Comparison of ENCODE assay signal across 7 mouse cellular contexts in the genomic region with DNA sequence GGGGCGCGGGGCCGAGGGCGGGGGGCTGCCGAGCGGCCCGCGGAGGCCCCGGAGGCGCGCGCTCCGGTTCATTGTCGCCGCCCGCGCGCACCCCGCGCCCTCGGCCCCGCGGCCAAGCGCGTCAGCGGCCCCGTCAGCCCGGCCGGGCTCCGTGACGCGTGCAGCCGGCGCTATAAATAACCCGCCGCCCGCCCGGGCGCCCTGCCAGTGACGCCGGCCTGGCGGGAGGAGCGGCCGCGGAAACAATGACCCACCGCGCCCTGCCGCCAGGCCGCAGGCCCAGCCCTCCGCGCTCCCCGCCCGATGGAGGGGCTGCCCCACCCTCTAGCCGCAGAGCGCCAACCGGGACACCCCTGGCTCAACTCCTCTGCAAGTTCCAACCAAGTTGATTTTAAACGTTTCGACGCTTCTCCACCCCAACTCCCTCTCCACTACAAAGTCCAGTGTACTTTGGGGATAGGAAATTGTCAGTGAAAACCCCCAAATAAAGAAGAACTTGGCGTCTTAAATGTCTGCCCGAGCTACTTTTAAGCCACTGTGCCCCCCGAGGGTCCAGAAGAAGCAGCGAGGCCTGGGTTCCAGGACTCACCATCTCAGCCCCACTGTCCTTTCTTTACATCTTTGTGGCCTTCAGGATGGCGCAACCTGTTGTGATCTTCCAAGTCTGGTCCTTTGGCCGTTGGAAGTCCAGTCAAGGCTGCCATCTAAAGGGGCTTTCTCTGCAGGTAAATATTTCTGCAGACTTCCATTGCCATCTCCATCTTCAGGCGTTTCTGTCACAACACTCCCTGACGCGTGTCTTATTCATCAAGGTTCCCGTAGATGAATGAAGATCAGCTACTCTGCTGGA. TPM values are rescaled to one million over a fixed set of nuclear protein-coding genes. Genes with fewer than 3 reads are reported as not detected.
DNase-seq lines count a peak whose midpoint lies in the region; ATAC-seq lines count a peak whose summit lies in the region.

Nr4a2 (minus strand) TSS at position 13 of the 850 bp plus-strand sequence.

- intact Hi-C loops in left cerebral cortex, postnatal 10 days (cut with DNase I) = loop anchor here (10.0 kb wide), 1 partner anchor 111 kb away; the partner anchor contains the start of gene Gpd2

- peak; percentile 17 for DNase-seq in T-cell, adult 2 months (ENCODE audit: low spot score)
- DNase-seq in cerebellum, postnatal 10 days = peak; percentile 93 to 94
- DNase-seq in gastrocnemius, adult 18-20 months (ENCODE audit: low spot score) = peak; percentile 85
- DNase-seq in left cerebral cortex, postnatal 10 days (ENCODE audit: extremely low spot score in 1 of 2, low spot score in 2 of 2) = peak in 1 of 2 experiments; percentile 90
- peak; percentile 68 for DNase-seq in right cerebral cortex, postnatal 25 days

- H3K4me2 ChIP-seq in hindbrain, embryonic 15.5 days = peak within 1 kb of the TSS; percentile 100

- 7% methylated on average over 65 of the region's 69 CpGs for WGBS in hindbrain, embryonic 15.5 days

- no peaks in the 10 kb centered on the region for H3K36me3 ChIP-seq in hindbrain, embryonic 15.5 days
- no peaks in the 10 kb centered on the region for H3K36me3 ChIP-seq in megakaryocyte, embryonic 14.5 days (replicated peaks; ENCODE audit: low read length)

- H3K9me3 ChIP-seq in hindbrain, embryonic 15.5 days = no peaks in the 10 kb centered on the region
- H3K9me3 ChIP-seq in megakaryocyte, embryonic 14.5 days = no peaks in the 10 kb centered on the region

- peak within 1 kb of the TSS; percentile 54 for H3K27ac ChIP-seq in hindbrain, embryonic 15.5 days (replicated peaks)

- H3K9ac ChIP-seq in hindbrain, embryonic 15.5 days = peak within 1 kb of the TSS; percentile 71

- H3K4me1 ChIP-seq in hindbrain, embryonic 15.5 days (replicated peaks) = peaks cover 8% of the 10 kb centered on the region; the same call in 1 of the 2 replicates
- peaks cover 38% of the 10 kb centered on the region for H3K4me1 ChIP-seq in megakaryocyte, embryonic 14.5 days

- peaks cover 39% of the 10 kb centered on the region for H3K27me3 ChIP-seq in hindbrain, embryonic 15.5 days
- H3K27me3 ChIP-seq in megakaryocyte, embryonic 14.5 days (replicated peaks) = no peaks in the 10 kb centered on the region

- H3K4me3 ChIP-seq in hindbrain, embryonic 15.5 days = peak within 1 kb of the TSS; percentile 75
- peak within 1 kb of the TSS; percentile 96 for H3K4me3 ChIP-seq in megakaryocyte, embryonic 14.5 days (replicated peaks)

- ATAC-seq in hindbrain, embryonic 15.5 days (ENCODE audit: low FRiP score, low read depth) = peak; percentile 90

RNA-seq across cellular contexts. Expression of gene Nr4a2, which starts in this region (rescaled TPM):
- 1 to 10 TPM; 2.0 to 3.3 TPM for total RNA-seq in gastrocnemius, adult 18-20 months (2021)
- polyA plus RNA-seq in hindbrain, embryonic 15.5 days (2015; fragmentation: Nextera tagmentation; extraction: Ambion mirVana) = 16.6 and 24.7 TPM in 2 replicates
- 10 to 100 TPM; 52.8 to 75.5 TPM for total RNA-seq in left cerebral cortex, postnatal 10 days (2021)
- polyA plus RNA-seq in megakaryocyte, embryonic 14.5 days (2012; ENCODE audit: insufficient read depth, low replicate concordance) = 0.66 and 0.82 TPM in 2 replicates

Comparison
In these comparisons a context has a peak if more than half of its experiments do, and no peak if none do; other contexts are left out.
1. RNA of gene Nr4a2 (total RNA-seq): 52.8 to 75.5 TPM in left cerebral cortex, postnatal 10 days; 2.0 to 3.3 TPM in gastrocnemius, adult 18-20 months; every median in the first group is over 10 times any median in the second.